Mouse (Mus musculus) ZHBTc4 (cell line): Measurements from ENCODE around the gene Lmna.
A peak's percentile ranks its signal among the peaks of the same experiment; 100 is the strongest.

Source experiments
- DNase-seq: peaks from one replicate; pipeline ENCODE4 v3.0.0-alpha.2; 2011; ENCODE audit warnings: low read depth, low spot score

Lmna gene

GRCm38 (mm10) chr3:88500655-88501365 is 8.9 kb downstream of the Lmna start:
- DNase-seq, result no peak

GRCm38 (mm10) chr3:88500087-88500486 is 9.7 kb downstream of the Lmna start:
- DNase-seq, result no peak

GRCm38 (mm10) chr3:88499580-88499979 is 10.2 kb downstream of the Lmna start:
- DNase-seq, result no peak

- DNase-seq, result no peak
Measured at GRCm38 (mm10) chr3:88495741-88496415, 13.9 kb downstream of the Lmna start.

- DNase-seq, result no peak
Measured at GRCm38 (mm10) chr3:88494836-88495628, 14.7 kb downstream of the Lmna start.

- no peak for DNase-seq
Measured at GRCm38 (mm10) chr3:88493706-88494582, 15.8 kb downstream of the Lmna start.

- DNase-seq, result no peak
Measured at GRCm38 (mm10) chr3:88487396-88487795, 22.4 kb downstream of the Lmna start.

GRCm38 (mm10) chr3:88486887-88487286 is 22.9 kb downstream of the Lmna start:
- DNase-seq, result no peak

GRCm38 (mm10) chr3:88486043-88486442 is 23.7 kb downstream of the Lmna start:
- DNase-seq, result no peak

- peak; percentile 67 for DNase-seq
Measured at GRCm38 (mm10) chr3:88484597-88485316, 25.0 kb downstream of the Lmna start.

GRCm38 (mm10) chr3:88483621-88484020 is 26.1 kb downstream of the Lmna start:
- DNase-seq, result peak; percentile 91

GRCm38 (mm10) chr3:88483141-88483540 is 26.6 kb downstream of the Lmna start:
- DNase-seq, result no peak

GRCm38 (mm10) chr3:88482336-88482735 is 27.4 kb downstream of the Lmna start:
- DNase-seq, result peak; percentile 55

- peak; percentile 45 for DNase-seq
Measured at GRCm38 (mm10) chr3:88481372-88482040, 28.2 kb downstream of the Lmna start.

- no peak for DNase-seq
Measured at GRCm38 (mm10) chr3:88480679-88481078, 29.1 kb downstream of the Lmna start.

GRCm38 (mm10) chr3:88479828-88480227 is 29.9 kb downstream of the Lmna start:
- no peak for DNase-seq

- no peak for DNase-seq
Measured at GRCm38 (mm10) chr3:88479163-88479562, 30.6 kb downstream of the Lmna start.

- DNase-seq, result peak; percentile 94
Measured at GRCm38 (mm10) chr3:88477735-88478134, 32.0 kb downstream of the Lmna start.

GRCm38 (mm10) chr3:88476403-88476802 is 33.4 kb downstream of the Lmna start:
- peak; percentile 91 for DNase-seq

GRCm38 (mm10) chr3:88473571-88473970 is 36.2 kb downstream of the Lmna start:
- DNase-seq, result no peak
